Mouse (Mus musculus): ENCODE measurements at regions not wholly inside any gene's neighbourhood (a gene's known extent, or its start where the extent isn't known, plus 50 kb on each side); places are given as distances from the start of the nearest gene placed in this dataset.
A peak's percentile ranks its signal among the peaks of the same experiment; 100 is the strongest.

GRCm38 (mm10) chr6:91592651-91593050 is 76.9 kb downstream of the Lsm3 start:
- no peak overlapping the region for H3K4me3 ChIP-seq (ENCODE audit: low read depth, low read length)
- DNase-seq (ENCODE audit: low spot score) (no peak), ATAC-seq (no peak)
- no peak overlapping the region for H3K4me2 ChIP-seq (replicated peaks; ENCODE audit: low read depth, low read length)
- H3K27ac ChIP-seq (ENCODE audit: low read length) = no peak overlapping the region
- no peak for TF ChIP-seq CTCF (IDR thresholded peaks at IDR 0.05)
- TF ChIP-seq EP300 (IDR thresholded peaks at IDR 0.05) = no peak
- H3K9ac ChIP-seq (replicated peaks; ENCODE audit: low read depth) = no peak overlapping the region
- H3K36me3 ChIP-seq (ENCODE audit: insufficient read depth, low read length) = no peaks in the 10 kb centered on the region
- WGBS = 58% methylated on average over 2 of the region's 2 CpGs
- H3K9me3 ChIP-seq (ENCODE audit: low read length) = no peaks in the 10 kb centered on the region
- peaks cover 16% of the 10 kb centered on the region; the same call in 1 of the 2 replicates for H3K4me1 ChIP-seq (ENCODE audit: insufficient read depth, low read depth, low read length)
- no peaks in the 10 kb centered on the region for H3K27me3 ChIP-seq (replicated peaks; ENCODE audit: insufficient read depth, low read length)

- H3K27ac ChIP-seq (ENCODE audit: low read length) = no peak overlapping the region
- TF ChIP-seq EP300 (IDR thresholded peaks at IDR 0.05) (peak; percentile 3; the same call in 1 of the 2 replicates), CTCF (IDR thresholded peaks at IDR 0.05) (peak; percentile 30)
- H3K4me1 ChIP-seq (ENCODE audit: insufficient read depth, low read depth, low read length) = no peaks in the 10 kb centered on the region; the same call in none of the 2 replicates
- peak; percentile 89 for DNase-seq (ENCODE audit: low spot score)
- H3K27me3 ChIP-seq (replicated peaks; ENCODE audit: insufficient read depth, low read length) = no peaks in the 10 kb centered on the region
- peak; percentile 96 for ATAC-seq
- H3K4me3 ChIP-seq (ENCODE audit: low read depth, low read length) = no peak overlapping the region
- WGBS = 37% methylated on average over 10 of the region's 10 CpGs
- no peaks in the 10 kb centered on the region for H3K9me3 ChIP-seq (ENCODE audit: low read length)
- no peak overlapping the region for H3K4me2 ChIP-seq (replicated peaks; ENCODE audit: low read depth, low read length)
- H3K9ac ChIP-seq (replicated peaks; ENCODE audit: low read depth) = no peak overlapping the region
- no peaks in the 10 kb centered on the region for H3K36me3 ChIP-seq (ENCODE audit: insufficient read depth, low read length)
Measured at GRCm38 (mm10) chr6:91598942-91599341, 83.2 kb downstream of the Lsm3 start.

GRCm38 (mm10) chr6:91600116-91600515 is 83.7 kb upstream of the Slc6a6 start:
- no peaks in the 10 kb centered on the region for H3K9me3 ChIP-seq (ENCODE audit: low read length)
- TF ChIP-seq EP300 (IDR thresholded peaks at IDR 0.05) (no peak), CTCF (IDR thresholded peaks at IDR 0.05) (no peak)
- no peak overlapping the region for H3K4me2 ChIP-seq (replicated peaks; ENCODE audit: low read depth, low read length)
- no peak overlapping the region for H3K27ac ChIP-seq (ENCODE audit: low read length)
- H3K27me3 ChIP-seq (replicated peaks; ENCODE audit: insufficient read depth, low read length) = no peaks in the 10 kb centered on the region
- no peak for DNase-seq (ENCODE audit: low spot score)
- H3K36me3 ChIP-seq (ENCODE audit: insufficient read depth, low read length) = no peaks in the 10 kb centered on the region
- no peak overlapping the region for H3K4me3 ChIP-seq (ENCODE audit: low read depth, low read length)
- 88% methylated on average over 3 of the region's 3 CpGs for WGBS
- no peak overlapping the region for H3K9ac ChIP-seq (replicated peaks; ENCODE audit: low read depth)
- ATAC-seq = no peak
- no peaks in the 10 kb centered on the region; the same call in none of the 2 replicates for H3K4me1 ChIP-seq (ENCODE audit: insufficient read depth, low read depth, low read length)

- Histone ChIP-seq H3K27ac (ENCODE audit: low read length) (no peak overlapping the region), H3K9ac (replicated peaks; ENCODE audit: low read depth) (no peak overlapping the region), H3K27me3 (replicated peaks; ENCODE audit: insufficient read depth, low read length) (no peaks in the 10 kb centered on the region), H3K9me3 (ENCODE audit: low read length) (no peaks in the 10 kb centered on the region), H3K4me2 (replicated peaks; ENCODE audit: low read depth, low read length) (no peak overlapping the region), H3K36me3 (ENCODE audit: insufficient read depth, low read length) (no peaks in the 10 kb centered on the region), H3K4me1 (ENCODE audit: insufficient read depth, low read depth, low read length) (no peaks in the 10 kb centered on the region), H3K4me3 (ENCODE audit: low read depth, low read length) (no peak overlapping the region)
- ATAC-seq (no peak), DNase-seq (ENCODE audit: low spot score) (no peak)
- WGBS = 79% methylated on average over 10 of the region's 10 CpGs
- TF ChIP-seq CTCF (IDR thresholded peaks at IDR 0.05) (no peak), EP300 (IDR thresholded peaks at IDR 0.05) (no peak)
Measured at GRCm38 (mm10) chr6:91606634-91607215, 77.1 kb upstream of the Slc6a6 start.

GRCm38 (mm10) chr6:91607613-91608272 is 76.1 kb upstream of the Slc6a6 start:
- Histone ChIP-seq H3K9me3 (ENCODE audit: low read length) (no peaks in the 10 kb centered on the region), H3K4me2 (replicated peaks; ENCODE audit: low read depth, low read length) (no peak overlapping the region), H3K27ac (ENCODE audit: low read length) (no peak overlapping the region), H3K4me1 (ENCODE audit: insufficient read depth, low read depth, low read length) (no peaks in the 10 kb centered on the region), H3K27me3 (replicated peaks; ENCODE audit: insufficient read depth, low read length) (no peaks in the 10 kb centered on the region), H3K4me3 (ENCODE audit: low read depth, low read length) (no peak overlapping the region), H3K9ac (replicated peaks; ENCODE audit: low read depth) (no peak overlapping the region), H3K36me3 (ENCODE audit: insufficient read depth, low read length) (no peaks in the 10 kb centered on the region)
- ATAC-seq = no peak
- TF ChIP-seq CTCF (IDR thresholded peaks at IDR 0.05) (no peak), EP300 (IDR thresholded peaks at IDR 0.05) (no peak)
- WGBS = 79% methylated on average over 12 of the region's 12 CpGs
- no peak for DNase-seq (ENCODE audit: low spot score)

- Histone ChIP-seq H3K9ac (replicated peaks; ENCODE audit: low read depth) (no peak overlapping the region), H3K4me3 (ENCODE audit: low read depth, low read length) (no peak overlapping the region), H3K27ac (ENCODE audit: low read length) (no peak overlapping the region), H3K27me3 (replicated peaks; ENCODE audit: insufficient read depth, low read length) (no peaks in the 10 kb centered on the region), H3K9me3 (ENCODE audit: low read length) (no peaks in the 10 kb centered on the region), H3K4me2 (replicated peaks; ENCODE audit: low read depth, low read length) (no peak overlapping the region), H3K4me1 (ENCODE audit: insufficient read depth, low read depth, low read length) (no peaks in the 10 kb centered on the region), H3K36me3 (ENCODE audit: insufficient read depth, low read length) (no peaks in the 10 kb centered on the region)
- no peak for DNase-seq (ENCODE audit: low spot score)
- WGBS = 45% methylated on average over 2 of the region's 2 CpGs
- TF ChIP-seq EP300 (IDR thresholded peaks at IDR 0.05) (no peak), CTCF (IDR thresholded peaks at IDR 0.05) (no peak)
- ATAC-seq = no peak
Measured at GRCm38 (mm10) chr6:91609671-91610070, 74.2 kb upstream of the Slc6a6 start.
